Mouse (Mus musculus): ENCODE measurements around the gene Olfr806. TPM values are rescaled to one million over a fixed set of nuclear protein-coding genes. Genes with fewer than 3 reads are reported as not detected.

Olfr806 gene
- not detected in 2 replicates for polyA plus RNA-seq (2016; fragmentation: Nextera tagmentation; extraction: Ambion mirVana)

DNA sequence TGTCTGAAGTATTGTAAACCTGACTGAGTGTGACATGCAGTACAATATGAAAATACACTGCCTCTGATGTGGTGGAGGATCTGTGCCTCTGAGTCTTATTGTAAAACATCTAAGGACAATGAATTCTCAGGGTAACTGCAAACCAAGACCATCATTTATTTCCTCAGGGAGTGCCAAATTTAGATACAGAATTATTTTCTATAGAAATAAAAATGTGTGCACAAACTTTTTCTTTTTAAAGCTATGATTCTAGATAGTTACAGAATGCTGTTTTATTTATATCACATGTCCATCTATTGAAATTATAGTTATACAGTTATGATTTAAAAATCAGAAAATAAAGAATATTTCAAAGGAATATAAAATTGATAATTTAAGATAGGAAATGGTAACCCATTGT is at the start of gene Olfr806:
Olfr806 (minus strand) TSS at position 101 of the 400 bp plus-strand sequence.
- no peak within 1 kb of the TSS for H3K4me3 ChIP-seq
- H3K9me3 ChIP-seq: no peaks in the 10 kb centered on the region
- H3K27ac ChIP-seq: no peak within 1 kb of the TSS
- DNase-seq (ENCODE audit: extremely low spot score, low spot score): no peak
- H3K4me1 ChIP-seq: no peaks in the 10 kb centered on the region
- H3K36me3 ChIP-seq (replicated peaks): no peaks in the 10 kb centered on the region
- H3K27me3 ChIP-seq (ENCODE audit: poor library complexity, severe bottlenecking): no peaks in the 10 kb centered on the region

DNA sequence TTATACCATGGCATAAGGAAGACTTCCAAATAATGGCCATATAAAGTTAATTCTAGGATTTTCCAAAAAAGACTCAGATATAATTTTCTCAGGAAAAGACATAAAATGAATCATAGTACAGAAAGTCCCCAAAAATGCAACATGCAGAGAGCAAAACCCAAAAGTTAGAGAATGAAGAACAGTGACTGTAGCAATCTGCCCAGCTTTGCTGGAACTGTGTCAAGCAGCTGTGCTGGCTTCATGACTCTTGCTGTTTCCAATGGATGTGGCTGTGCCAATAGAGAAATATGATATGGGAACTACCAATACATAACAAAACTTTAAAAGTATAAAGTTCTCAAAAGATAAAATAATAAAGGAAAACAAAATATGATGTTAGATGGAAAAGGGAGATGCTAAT is 36.4 kb upstream of the Olfr806 start:
- Histone ChIP-seq H3K27me3 (ENCODE audit: poor library complexity, severe bottlenecking) (no peaks in the 10 kb centered on the region), H3K4me3 (no peak overlapping the region), H3K4me1 (no peaks in the 10 kb centered on the region), H3K36me3 (replicated peaks) (no peaks in the 10 kb centered on the region), H3K27ac (no peak overlapping the region), H3K9me3 (no peaks in the 10 kb centered on the region)
- no peak for DNase-seq (ENCODE audit: extremely low spot score, low spot score)

DNA sequence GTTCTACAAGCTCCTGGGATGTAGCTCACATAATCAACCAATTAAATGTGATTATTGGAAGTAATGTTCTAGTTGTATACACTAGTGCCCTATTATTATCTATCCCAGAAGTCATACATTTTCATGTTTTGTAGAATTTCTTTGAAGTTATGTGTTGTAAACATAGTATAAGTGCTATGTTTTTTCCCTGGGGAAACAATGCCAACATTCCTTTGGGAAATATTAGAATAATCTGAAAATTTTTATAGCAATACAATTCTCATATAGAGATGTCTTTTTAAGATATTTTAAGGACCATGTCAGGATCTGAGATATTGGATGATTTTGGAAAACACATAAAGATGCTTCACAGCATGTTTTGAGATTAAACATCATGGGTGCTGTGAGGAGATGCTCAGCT is 32.6 kb upstream of the Olfr806 start, which contains the start of gene Olfr809:
Olfr809 (plus strand) TSS at position 301 of the 400 bp plus-strand sequence.
- Histone ChIP-seq H3K4me1 (no peaks in the 10 kb centered on the region), H3K36me3 (replicated peaks) (no peaks in the 10 kb centered on the region), H3K27ac (no peak within 1 kb of the TSS), H3K4me3 (no peak within 1 kb of the TSS), H3K9me3 (no peaks in the 10 kb centered on the region), H3K27me3 (ENCODE audit: poor library complexity, severe bottlenecking) (no peaks in the 10 kb centered on the region)
- no peak for DNase-seq (ENCODE audit: extremely low spot score, low spot score)

DNA sequence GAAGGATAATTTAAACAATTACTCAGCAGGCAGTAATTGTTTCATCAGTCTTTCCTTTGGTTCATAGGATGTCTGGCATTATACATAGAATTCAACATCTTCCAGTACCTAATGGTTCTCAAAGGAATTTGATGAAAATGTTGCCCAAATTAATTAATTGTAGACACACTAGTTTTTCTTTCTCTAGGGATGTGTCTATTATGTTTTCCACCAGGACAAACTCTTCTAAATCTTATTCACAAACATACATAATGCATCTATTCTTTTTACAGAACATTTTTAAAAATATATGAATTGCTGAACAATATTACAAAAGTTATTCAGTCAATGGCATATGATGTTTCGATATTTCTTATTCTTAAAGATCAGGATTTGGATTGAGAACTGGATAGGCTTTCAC is 23.5 kb upstream of the Olfr806 start, which contains the start of gene Olfr808:
Olfr808 (plus strand) TSS at position 301 of the 400 bp plus-strand sequence.
- no peaks in the 10 kb centered on the region for H3K27me3 ChIP-seq (ENCODE audit: poor library complexity, severe bottlenecking)
- H3K4me3 ChIP-seq: no peak within 1 kb of the TSS
- H3K4me1 ChIP-seq: no peaks in the 10 kb centered on the region
- H3K27ac ChIP-seq: no peak within 1 kb of the TSS
- no peak for DNase-seq (ENCODE audit: extremely low spot score, low spot score)
- WGBS: 89% methylated on average over 1 of the region's 1 CpGs
- H3K36me3 ChIP-seq (replicated peaks): no peaks in the 10 kb centered on the region
- no peaks in the 10 kb centered on the region for H3K9me3 ChIP-seq

DNA sequence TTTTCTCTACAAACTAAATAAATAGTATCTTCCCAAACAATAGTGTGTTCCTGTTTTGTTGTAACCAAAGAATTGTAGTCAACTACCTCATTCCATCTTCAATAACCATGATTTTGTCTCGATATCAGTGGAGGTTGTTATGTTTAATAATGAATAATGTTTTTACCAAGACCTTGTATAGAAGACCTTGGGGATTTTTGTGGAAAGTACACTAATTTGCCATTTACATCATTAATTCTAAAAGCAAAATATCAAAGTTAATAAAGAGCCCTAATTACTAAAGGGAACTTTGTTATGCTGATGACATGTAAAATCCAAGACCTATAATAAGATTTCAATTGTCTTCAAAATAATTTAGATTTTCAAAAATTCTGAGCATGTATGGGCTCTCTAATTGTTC is 16.0 kb upstream of the Olfr806 start, which contains the start of gene Olfr807:
Olfr807 (minus strand) TSS at position 101 of the 400 bp plus-strand sequence.
- H3K4me1 ChIP-seq: no peaks in the 10 kb centered on the region
- WGBS: 88% methylated on average over 1 of the region's 1 CpGs
- no peak within 1 kb of the TSS for H3K4me3 ChIP-seq
- no peak for DNase-seq (ENCODE audit: extremely low spot score, low spot score)
- H3K9me3 ChIP-seq: no peaks in the 10 kb centered on the region
- H3K27me3 ChIP-seq (ENCODE audit: poor library complexity, severe bottlenecking): no peaks in the 10 kb centered on the region
- H3K36me3 ChIP-seq (replicated peaks): no peaks in the 10 kb centered on the region
- no peak within 1 kb of the TSS for H3K27ac ChIP-seq

DNA sequence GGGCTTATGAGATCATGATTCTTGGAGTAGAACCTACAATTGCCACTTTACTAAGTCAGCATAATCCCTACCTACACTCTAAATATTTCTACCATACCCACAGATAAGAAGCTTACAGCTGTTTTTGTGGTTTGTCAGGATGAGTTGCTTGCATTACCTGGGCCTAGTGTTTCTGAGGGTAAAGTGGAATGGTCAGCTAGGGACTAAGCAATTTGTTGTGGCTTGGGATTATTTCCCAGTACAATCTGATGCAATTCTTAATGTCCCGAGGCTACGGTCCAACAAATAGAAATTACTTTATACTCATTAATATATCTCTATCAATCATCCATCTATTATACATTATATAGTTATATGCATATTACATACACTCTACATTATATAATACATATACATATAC is 12.4 kb downstream of the Olfr806 start, which contains the start of gene Olfr805:
Olfr805 (minus strand) TSS at position 101 of the 400 bp plus-strand sequence.
- Histone ChIP-seq H3K9me3 (no peaks in the 10 kb centered on the region), H3K27ac (no peak within 1 kb of the TSS), H3K27me3 (ENCODE audit: poor library complexity, severe bottlenecking) (no peaks in the 10 kb centered on the region), H3K4me3 (no peak within 1 kb of the TSS), H3K4me1 (no peaks in the 10 kb centered on the region), H3K36me3 (replicated peaks) (no peaks in the 10 kb centered on the region)
- DNase-seq (ENCODE audit: extremely low spot score, low spot score): no peak
- WGBS: 98% methylated on average over 2 of the region's 2 CpGs

DNA sequence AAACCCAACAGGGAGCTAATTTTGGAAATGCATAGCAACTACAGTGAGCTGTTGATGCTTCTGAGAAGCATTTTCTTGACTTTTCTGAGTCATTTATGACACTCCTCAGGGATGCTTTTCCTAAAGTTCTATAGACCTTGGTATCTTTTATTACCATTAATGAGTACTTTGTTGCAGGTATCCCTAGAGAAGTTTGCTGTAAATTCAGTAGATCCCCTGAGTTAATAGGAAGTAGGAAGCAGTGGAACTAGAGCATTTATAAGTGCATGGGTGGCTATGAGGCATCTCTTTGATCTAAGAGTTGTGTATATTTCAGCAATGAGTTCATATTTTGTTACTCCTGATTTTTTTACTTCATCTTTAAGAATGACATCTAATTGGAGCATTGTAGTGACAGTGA is 38.8 kb downstream of the Olfr806 start, which contains the start of gene Olfr804:
Olfr804 (plus strand) TSS at position 301 of the 400 bp plus-strand sequence.
- Histone ChIP-seq H3K4me3 (no peak within 1 kb of the TSS), H3K9me3 (no peaks in the 10 kb centered on the region), H3K27ac (no peak within 1 kb of the TSS), H3K4me1 (no peaks in the 10 kb centered on the region), H3K27me3 (ENCODE audit: poor library complexity, severe bottlenecking) (no peaks in the 10 kb centered on the region), H3K36me3 (replicated peaks) (no peaks in the 10 kb centered on the region)
- no peak for DNase-seq (ENCODE audit: extremely low spot score, low spot score)

DNA sequence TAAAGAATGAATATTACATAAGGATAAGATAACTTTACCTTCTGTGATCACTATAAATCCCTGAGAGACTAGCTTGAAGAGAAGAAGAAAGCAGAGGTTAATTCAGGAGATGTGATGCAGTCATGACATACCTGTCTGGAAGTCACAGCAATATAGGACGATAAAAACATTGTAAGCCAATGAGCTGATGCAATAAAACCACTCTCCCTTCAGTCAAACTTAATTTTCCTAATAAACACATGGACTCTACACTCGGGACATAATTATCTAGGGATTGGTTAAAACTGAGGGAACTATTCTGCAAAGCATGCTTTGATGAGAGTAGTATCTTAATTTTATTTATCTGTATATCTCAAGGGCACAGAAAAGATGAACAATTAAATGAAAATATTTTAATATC is 47.5 kb downstream of the Olfr806 start, which contains the start of gene Olfr803:
Olfr803 (minus strand) TSS at position 101 of the 400 bp plus-strand sequence.
- Histone ChIP-seq H3K27me3 (ENCODE audit: poor library complexity, severe bottlenecking) (no peaks in the 10 kb centered on the region), H3K36me3 (replicated peaks) (no peaks in the 10 kb centered on the region), H3K9me3 (no peaks in the 10 kb centered on the region), H3K4me3 (no peak within 1 kb of the TSS), H3K27ac (no peak within 1 kb of the TSS), H3K4me1 (no peaks in the 10 kb centered on the region)
- no peak for DNase-seq (ENCODE audit: extremely low spot score, low spot score)
- 87% methylated on average over 2 of the region's 2 CpGs for WGBS

DNA sequence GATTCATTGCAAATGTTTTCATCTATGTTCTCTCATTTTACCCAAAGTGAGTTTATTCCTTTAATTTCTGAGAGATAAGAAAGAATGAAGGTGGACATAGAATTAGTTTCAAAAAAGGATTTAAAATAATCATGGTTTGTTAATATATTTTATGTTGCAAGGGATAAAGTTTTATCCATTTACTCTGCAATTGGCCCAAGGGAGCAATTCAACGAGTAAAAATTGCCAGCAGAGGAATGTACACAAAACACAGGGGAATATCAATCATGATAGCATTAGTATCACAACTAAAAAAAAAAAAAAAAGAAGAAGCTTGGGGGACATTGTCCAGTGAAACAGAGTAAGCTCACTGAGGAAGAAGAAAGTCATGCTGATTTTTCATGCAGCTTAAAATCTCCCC is 53.7 kb downstream of the Olfr806 start, which contains the start of gene Olfr802:
Olfr802 (minus strand) TSS at position 101 of the 400 bp plus-strand sequence.
- DNase-seq (ENCODE audit: extremely low spot score, low spot score): no peak
- no peaks in the 10 kb centered on the region for H3K4me1 ChIP-seq
- no peaks in the 10 kb centered on the region for H3K36me3 ChIP-seq (replicated peaks)
- H3K9me3 ChIP-seq: no peaks in the 10 kb centered on the region
- 81% methylated on average over 1 of the region's 1 CpGs for WGBS
- no peak within 1 kb of the TSS for H3K27ac ChIP-seq
- H3K27me3 ChIP-seq (ENCODE audit: poor library complexity, severe bottlenecking): no peaks in the 10 kb centered on the region
- no peak within 1 kb of the TSS for H3K4me3 ChIP-seq

Small RNA genes lying within 50 kb of the gene (microRNA-seq; reads per million reads assigned to microRNA genes)
- gene Gm24485: not detected

Other genes with a start within 250 kb of the Olfr806 start
- gene Olfr790, start 243.4 kb downstream of the Olfr806 start, polyA plus RNA-seq (2016; fragmentation: Nextera tagmentation; extraction: Ambion mirVana): not detected in 2 replicates
- not detected in 2 replicates for gene Olfr791, start 220.1 kb downstream of the Olfr806 start, polyA plus RNA-seq (2016; fragmentation: Nextera tagmentation; extraction: Ambion mirVana)
- not detected in 2 replicates for gene Olfr792, start 202.8 kb downstream of the Olfr806 start, polyA plus RNA-seq (2016; fragmentation: Nextera tagmentation; extraction: Ambion mirVana)
- gene Olfr794, start 174.3 kb downstream of the Olfr806 start, polyA plus RNA-seq (2016; fragmentation: Nextera tagmentation; extraction: Ambion mirVana): not detected in 2 replicates
- gene Olfr796, start 129.4 kb downstream of the Olfr806 start, polyA plus RNA-seq (2016; fragmentation: Nextera tagmentation; extraction: Ambion mirVana): not detected in 2 replicates
- not detected in 2 replicates for gene Olfr798, start 114.0 kb downstream of the Olfr806 start, polyA plus RNA-seq (2016; fragmentation: Nextera tagmentation; extraction: Ambion mirVana)
- not detected in 2 replicates for gene Olfr799, start 104.4 kb downstream of the Olfr806 start, polyA plus RNA-seq (2016; fragmentation: Nextera tagmentation; extraction: Ambion mirVana)
- gene Olfr800, start 84.2 kb downstream of the Olfr806 start, polyA plus RNA-seq (2016; fragmentation: Nextera tagmentation; extraction: Ambion mirVana): not detected in 2 replicates
- gene Olfr801, start 68.1 kb downstream of the Olfr806 start, polyA plus RNA-seq (2016; fragmentation: Nextera tagmentation; extraction: Ambion mirVana): not detected in 2 replicates
- not detected in 2 replicates for gene Olfr802, start 53.8 kb downstream of the Olfr806 start, polyA plus RNA-seq (2016; fragmentation: Nextera tagmentation; extraction: Ambion mirVana)
- not detected in 2 replicates for gene Olfr803, start 47.6 kb downstream of the Olfr806 start, polyA plus RNA-seq (2016; fragmentation: Nextera tagmentation; extraction: Ambion mirVana)
- gene Olfr804, start 38.7 kb downstream of the Olfr806 start, polyA plus RNA-seq (2016; fragmentation: Nextera tagmentation; extraction: Ambion mirVana): not detected in 2 replicates
- gene Olfr805, start 12.5 kb downstream of the Olfr806 start, polyA plus RNA-seq (2016; fragmentation: Nextera tagmentation; extraction: Ambion mirVana): not detected in 2 replicates
- gene Olfr807, start 15.9 kb upstream of the Olfr806 start, polyA plus RNA-seq (2016; fragmentation: Nextera tagmentation; extraction: Ambion mirVana): not detected in 2 replicates
- not detected in 2 replicates for gene Olfr808, start 23.6 kb upstream of the Olfr806 start, polyA plus RNA-seq (2016; fragmentation: Nextera tagmentation; extraction: Ambion mirVana)
- not detected in 2 replicates for gene Olfr809, start 32.7 kb upstream of the Olfr806 start, polyA plus RNA-seq (2016; fragmentation: Nextera tagmentation; extraction: Ambion mirVana)
- gene Olfr810, start 53.0 kb upstream of the Olfr806 start, polyA plus RNA-seq (2016; fragmentation: Nextera tagmentation; extraction: Ambion mirVana): not detected in 2 replicates
- gene Olfr811, start 62.5 kb upstream of the Olfr806 start, polyA plus RNA-seq (2016; fragmentation: Nextera tagmentation; extraction: Ambion mirVana): not detected in 2 replicates
- gene Olfr812, start 104.2 kb upstream of the Olfr806 start, polyA plus RNA-seq (2016; fragmentation: Nextera tagmentation; extraction: Ambion mirVana): not detected in 2 replicates
- not detected in 2 replicates for gene Olfr813, start 113.4 kb upstream of the Olfr806 start, polyA plus RNA-seq (2016; fragmentation: Nextera tagmentation; extraction: Ambion mirVana)
- not detected in 2 replicates for gene Olfr814, start 137.9 kb upstream of the Olfr806 start, polyA plus RNA-seq (2016; fragmentation: Nextera tagmentation; extraction: Ambion mirVana)
- not detected in 2 replicates for gene Olfr815, start 163.9 kb upstream of the Olfr806 start, polyA plus RNA-seq (2016; fragmentation: Nextera tagmentation; extraction: Ambion mirVana)
- not detected in 2 replicates for gene Olfr816, start 173.7 kb upstream of the Olfr806 start, polyA plus RNA-seq (2016; fragmentation: Nextera tagmentation; extraction: Ambion mirVana)
- not detected in 2 replicates for gene Olfr818, start 207.2 kb upstream of the Olfr806 start, polyA plus RNA-seq (2016; fragmentation: Nextera tagmentation; extraction: Ambion mirVana)
- gene Olfr819, start 225.3 kb upstream of the Olfr806 start, polyA plus RNA-seq (2016; fragmentation: Nextera tagmentation; extraction: Ambion mirVana): not detected in 2 replicates
- not detected in 2 replicates for gene Olfr247, start 234.2 kb upstream of the Olfr806 start, polyA plus RNA-seq (2016; fragmentation: Nextera tagmentation; extraction: Ambion mirVana)
- gene Gm10310, start 243.1 kb upstream of the Olfr806 start, polyA plus RNA-seq (2016; fragmentation: Nextera tagmentation; extraction: Ambion mirVana): not detected in 2 replicates